Mouse (Mus musculus): ENCODE measurements at regions not wholly inside any gene's neighbourhood (a gene's known extent, or its start where the extent isn't known, plus 50 kb on each side); places are given as distances from the start of the nearest gene placed in this dataset.

DNA sequence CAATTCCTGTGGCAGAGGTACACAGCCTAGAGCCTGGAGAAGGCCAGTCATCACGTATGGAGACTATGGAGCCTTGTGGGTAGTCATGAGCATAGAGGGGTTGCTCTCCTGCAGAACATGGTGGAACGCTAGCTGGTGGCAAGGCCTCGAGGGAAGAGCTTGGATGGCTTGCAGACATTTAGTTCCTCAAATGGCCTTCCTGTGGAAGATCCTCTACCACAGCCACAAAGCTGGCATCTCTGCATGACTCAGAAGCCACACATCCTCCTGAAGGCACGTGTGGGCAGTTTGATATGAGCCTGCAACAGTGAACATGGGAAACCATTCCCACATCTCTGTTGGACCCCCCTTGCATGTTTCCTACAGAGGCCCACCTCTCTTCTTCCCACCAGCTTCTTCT, 547.9 kb upstream of the Lrrc6 start:
- H3K36me3 ChIP-seq = no peaks in the 10 kb centered on the region
- no peak for ATAC-seq (ENCODE audit: insufficient read depth, low FRiP score, low read depth)
- H3K27me3 ChIP-seq (replicated peaks) = no peaks in the 10 kb centered on the region
- H3K9me3 ChIP-seq = no peaks in the 10 kb centered on the region
- 80% methylated on average over 4 of the region's 4 CpGs for WGBS
- no peak overlapping the region for H3K27ac ChIP-seq
- H3K4me2 ChIP-seq = no peak overlapping the region
- no peak overlapping the region for H3K4me3 ChIP-seq (replicated peaks)
- peaks cover 15% of the 10 kb centered on the region for H3K4me1 ChIP-seq
- H3K9ac ChIP-seq = no peak overlapping the region

GRCm38 (mm10) chr15:67048148-67048547, 547.4 kb upstream of the Lrrc6 start:
- no peak overlapping the region for H3K4me3 ChIP-seq (replicated peaks)
- no peak overlapping the region for H3K4me2 ChIP-seq
- ATAC-seq (ENCODE audit: insufficient read depth, low FRiP score, low read depth) = no peak
- H3K36me3 ChIP-seq = no peaks in the 10 kb centered on the region
- H3K4me1 ChIP-seq = peaks cover 15% of the 10 kb centered on the region
- 94% methylated on average over 5 of the region's 5 CpGs for WGBS
- no peak overlapping the region for H3K27ac ChIP-seq
- H3K9ac ChIP-seq = no peak overlapping the region
- H3K27me3 ChIP-seq (replicated peaks) = no peaks in the 10 kb centered on the region
- H3K9me3 ChIP-seq = no peaks in the 10 kb centered on the region

GRCm38 (mm10) chr15:67045920-67046804, 545.5 kb upstream of the Lrrc6 start:
- Histone ChIP-seq H3K4me3 (replicated peaks) (no peak overlapping the region), H3K4me1 (peaks cover 15% of the 10 kb centered on the region), H3K4me2 (no peak overlapping the region), H3K36me3 (no peaks in the 10 kb centered on the region), H3K27ac (peak overlapping the region; percentile 48; the same call in 1 of the 2 replicates), H3K9me3 (no peaks in the 10 kb centered on the region), H3K9ac (no peak overlapping the region), H3K27me3 (replicated peaks) (no peaks in the 10 kb centered on the region)
- 62% methylated on average over 12 of the region's 12 CpGs for WGBS
- no peak for ATAC-seq (ENCODE audit: insufficient read depth, low FRiP score, low read depth)

DNA sequence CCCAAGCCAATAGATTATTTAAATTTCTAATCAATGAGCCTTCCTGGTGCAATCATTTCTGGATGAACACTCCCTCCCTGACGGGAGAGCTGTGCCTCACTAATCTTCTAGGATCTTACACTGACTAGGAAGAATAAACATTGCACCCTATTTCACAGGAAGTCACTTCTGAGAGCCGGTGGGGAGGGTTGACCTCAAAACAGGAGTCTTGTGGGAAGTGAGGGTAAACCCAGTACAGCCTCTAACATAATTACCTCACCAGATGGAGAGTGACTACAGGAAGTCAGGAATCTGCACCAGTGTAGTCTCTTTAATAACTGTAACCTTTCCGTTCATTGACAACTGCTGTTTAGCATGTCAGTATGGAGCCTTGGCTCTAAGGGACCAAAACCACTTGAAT, 544.6 kb upstream of the Lrrc6 start:
- Histone ChIP-seq H3K4me2 (no peak overlapping the region), H3K36me3 (no peaks in the 10 kb centered on the region), H3K4me1 (peaks cover 17% of the 10 kb centered on the region), H3K4me3 (replicated peaks) (no peak overlapping the region), H3K9ac (no peak overlapping the region), H3K9me3 (no peaks in the 10 kb centered on the region), H3K27ac (peak overlapping the region; percentile 48; the same call in 1 of the 2 replicates), H3K27me3 (replicated peaks) (no peaks in the 10 kb centered on the region)
- ATAC-seq (ENCODE audit: insufficient read depth, low FRiP score, low read depth) = peak; percentile 51
- 7% methylated on average over 3 of the region's 3 CpGs for WGBS

- WGBS = 81% methylated on average over 4 of the region's 4 CpGs
- no peak for ATAC-seq (ENCODE audit: insufficient read depth, low FRiP score, low read depth)
Observed at GRCm38 (mm10) chr15:67044806-67045205, 544.1 kb upstream of the Lrrc6 start.

GRCm38 (mm10) chr15:67042131-67042530, 541.4 kb upstream of the Lrrc6 start:
- Histone ChIP-seq H3K9me3 (no peaks in the 10 kb centered on the region), H3K4me2 (no peak overlapping the region), H3K4me3 (replicated peaks) (no peak overlapping the region), H3K27me3 (replicated peaks) (no peaks in the 10 kb centered on the region), H3K4me1 (peaks cover 24% of the 10 kb centered on the region), H3K27ac (no peak overlapping the region), H3K9ac (no peak overlapping the region), H3K36me3 (no peaks in the 10 kb centered on the region)
- WGBS = 83% methylated on average over 2 of the region's 2 CpGs
- ATAC-seq (ENCODE audit: insufficient read depth, low FRiP score, low read depth) = no peak

More at GRCm38 (mm10) chr15:67044806-67045205, 544.1 kb upstream of the Lrrc6 start:
- H3K4me2 ChIP-seq = no peak overlapping the region
- H3K9ac ChIP-seq = no peak overlapping the region
- 0 out of 2 replicates have a peak overlapping the region, but pooled peaks have one; percentile 48 for H3K27ac ChIP-seq
- peaks cover 21% of the 10 kb centered on the region for H3K4me1 ChIP-seq
- no peaks in the 10 kb centered on the region for H3K27me3 ChIP-seq (replicated peaks)
- H3K36me3 ChIP-seq = no peaks in the 10 kb centered on the region
- H3K9me3 ChIP-seq = no peaks in the 10 kb centered on the region
- H3K4me3 ChIP-seq (replicated peaks) = no peak overlapping the region

DNA sequence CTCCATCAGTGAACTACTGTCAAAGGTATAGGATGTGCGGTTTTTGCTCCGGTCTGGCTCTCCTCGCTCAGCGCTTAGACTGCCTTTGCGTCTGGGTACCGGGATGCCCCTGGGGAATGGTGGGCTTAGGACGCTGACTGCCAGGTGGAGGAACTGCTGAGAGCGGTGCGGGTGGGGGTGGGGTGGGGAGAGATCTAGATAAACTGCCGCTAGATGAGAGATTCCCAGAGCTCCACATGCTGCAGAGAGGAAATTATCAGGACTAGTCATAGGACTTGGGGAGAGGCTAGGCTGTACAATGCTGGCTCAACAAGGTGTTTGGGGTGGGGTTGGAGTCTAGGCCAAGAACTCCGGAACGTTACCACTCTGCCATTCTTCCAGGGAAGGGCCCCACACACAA, 539.5 kb upstream of the Lrrc6 start:
- WGBS = 30% methylated on average over 12 of the region's 12 CpGs
- Histone ChIP-seq H3K4me1 (peaks cover 11% of the 10 kb centered on the region), H3K4me3 (replicated peaks) (peak overlapping the region; percentile 46; the same call in 1 of the 2 replicates), H3K4me2 (peak overlapping the region; percentile 62), H3K27ac (peak overlapping the region; percentile 82), H3K9ac (no peak overlapping the region), H3K36me3 (no peaks in the 10 kb centered on the region), H3K27me3 (replicated peaks) (no peaks in the 10 kb centered on the region), H3K9me3 (no peaks in the 10 kb centered on the region)
- ATAC-seq (ENCODE audit: insufficient read depth, low FRiP score, low read depth) = 0 out of 2 replicates have a peak, but pooled peaks have one; percentile 11

DNA sequence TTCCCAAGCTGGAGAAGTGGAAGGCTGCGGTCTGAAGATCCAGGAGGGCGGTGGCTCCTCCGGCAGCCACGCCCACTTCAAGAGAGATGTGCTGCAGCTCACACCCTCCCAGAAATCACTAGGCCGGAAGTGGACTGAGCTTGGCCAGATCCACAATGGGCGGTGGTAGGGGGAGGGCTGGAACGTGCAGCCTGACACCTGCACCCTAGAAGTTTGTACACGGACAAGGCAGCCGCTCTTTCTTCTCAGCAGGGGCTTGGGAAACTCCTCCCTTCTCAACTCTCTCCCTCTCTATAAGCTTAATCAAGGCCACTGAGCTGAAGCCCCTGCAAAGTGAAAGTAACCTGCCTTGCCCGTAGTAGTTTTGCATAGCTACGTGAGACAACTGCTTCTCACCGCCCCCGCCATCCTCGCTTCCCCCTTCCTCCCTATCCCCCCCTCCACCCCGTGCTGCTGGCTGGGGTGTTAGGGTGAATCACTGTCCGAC, 538.8 kb upstream of the Lrrc6 start:
- peak; percentile 96 for ATAC-seq (ENCODE audit: insufficient read depth, low FRiP score, low read depth)
- Histone ChIP-seq H3K4me1 (peaks cover 9% of the 10 kb centered on the region), H3K36me3 (no peaks in the 10 kb centered on the region), H3K4me2 (peak overlapping the region; percentile 62), H3K27ac (peak overlapping the region; percentile 82), H3K9ac (peak overlapping the region; percentile 23; the same call in 1 of the 2 replicates), H3K9me3 (no peaks in the 10 kb centered on the region), H3K4me3 (replicated peaks) (peak overlapping the region; percentile 46), H3K27me3 (replicated peaks) (no peaks in the 10 kb centered on the region)
- under 1% methylated on average over 16 of the region's 16 CpGs for WGBS

GRCm38 (mm10) chr15:67037647-67038046, 536.9 kb upstream of the Lrrc6 start:
- no peaks in the 10 kb centered on the region for H3K9me3 ChIP-seq
- no peak overlapping the region for H3K4me3 ChIP-seq (replicated peaks)
- no peak overlapping the region for H3K9ac ChIP-seq
- no peaks in the 10 kb centered on the region for H3K27me3 ChIP-seq (replicated peaks)
- no peak for ATAC-seq (ENCODE audit: insufficient read depth, low FRiP score, low read depth)
- peaks cover 9% of the 10 kb centered on the region for H3K4me1 ChIP-seq
- H3K36me3 ChIP-seq = no peaks in the 10 kb centered on the region
- H3K27ac ChIP-seq = no peak overlapping the region
- 63% methylated on average over 4 of the region's 4 CpGs for WGBS
- H3K4me2 ChIP-seq = no peak overlapping the region

DNA sequence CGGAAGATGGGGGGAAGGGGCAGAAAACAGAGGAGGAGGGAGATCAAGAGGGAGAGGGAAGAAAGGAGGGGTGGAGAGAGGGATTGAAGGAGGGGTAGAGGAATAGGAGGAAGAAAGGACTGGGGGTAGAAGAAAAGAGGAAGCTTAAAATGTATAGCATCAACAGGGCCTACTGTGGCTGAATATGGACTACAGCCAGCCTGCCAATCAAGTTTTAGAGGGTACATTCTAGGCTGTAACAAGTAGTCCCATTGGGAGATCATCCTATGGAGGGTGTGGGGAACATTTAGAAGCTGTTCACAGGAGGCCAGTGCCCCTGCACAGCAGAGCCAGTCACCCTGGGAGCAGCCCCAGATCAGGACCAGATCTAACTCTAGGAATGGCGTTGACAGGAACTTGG, 535.6 kb upstream of the Lrrc6 start:
- WGBS = 57% methylated on average over 2 of the region's 2 CpGs
- peaks cover 9% of the 10 kb centered on the region for H3K4me1 ChIP-seq
- H3K4me2 ChIP-seq = no peak overlapping the region
- no peaks in the 10 kb centered on the region for H3K9me3 ChIP-seq
- no peak overlapping the region for H3K4me3 ChIP-seq (replicated peaks)
- no peaks in the 10 kb centered on the region for H3K27me3 ChIP-seq (replicated peaks)
- ATAC-seq (ENCODE audit: insufficient read depth, low FRiP score, low read depth) = no peak
- H3K27ac ChIP-seq = no peak overlapping the region
- no peaks in the 10 kb centered on the region for H3K36me3 ChIP-seq
- H3K9ac ChIP-seq = no peak overlapping the region

DNA sequence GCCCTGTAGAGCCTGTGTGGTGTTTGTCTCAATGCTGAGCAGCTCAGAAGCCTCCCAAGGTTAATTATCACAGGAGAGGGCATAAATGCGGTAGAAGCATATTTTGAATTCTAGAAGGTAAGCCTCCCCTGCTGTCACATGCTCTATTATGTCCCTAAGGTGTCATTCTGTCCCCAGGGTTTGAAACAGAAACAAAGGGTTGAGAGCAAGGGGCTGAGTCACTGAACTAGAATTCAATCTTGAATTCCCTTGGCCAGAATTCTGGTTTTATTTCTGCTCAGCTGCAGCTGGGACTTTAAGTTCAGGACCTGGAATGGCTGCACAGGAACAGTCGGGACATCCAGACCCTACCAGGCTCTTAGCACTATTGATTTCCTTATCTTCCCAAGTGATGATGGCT, 533.2 kb upstream of the Lrrc6 start:
- Histone ChIP-seq H3K9ac (no peak overlapping the region), H3K27ac (no peak overlapping the region), H3K4me3 (replicated peaks) (no peak overlapping the region), H3K36me3 (no peaks in the 10 kb centered on the region), H3K4me2 (no peak overlapping the region), H3K9me3 (no peaks in the 10 kb centered on the region), H3K4me1 (no peaks in the 10 kb centered on the region), H3K27me3 (replicated peaks) (no peaks in the 10 kb centered on the region)
- 57% methylated on average over 2 of the region's 2 CpGs for WGBS
- no peak for ATAC-seq (ENCODE audit: insufficient read depth, low FRiP score, low read depth)

DNA sequence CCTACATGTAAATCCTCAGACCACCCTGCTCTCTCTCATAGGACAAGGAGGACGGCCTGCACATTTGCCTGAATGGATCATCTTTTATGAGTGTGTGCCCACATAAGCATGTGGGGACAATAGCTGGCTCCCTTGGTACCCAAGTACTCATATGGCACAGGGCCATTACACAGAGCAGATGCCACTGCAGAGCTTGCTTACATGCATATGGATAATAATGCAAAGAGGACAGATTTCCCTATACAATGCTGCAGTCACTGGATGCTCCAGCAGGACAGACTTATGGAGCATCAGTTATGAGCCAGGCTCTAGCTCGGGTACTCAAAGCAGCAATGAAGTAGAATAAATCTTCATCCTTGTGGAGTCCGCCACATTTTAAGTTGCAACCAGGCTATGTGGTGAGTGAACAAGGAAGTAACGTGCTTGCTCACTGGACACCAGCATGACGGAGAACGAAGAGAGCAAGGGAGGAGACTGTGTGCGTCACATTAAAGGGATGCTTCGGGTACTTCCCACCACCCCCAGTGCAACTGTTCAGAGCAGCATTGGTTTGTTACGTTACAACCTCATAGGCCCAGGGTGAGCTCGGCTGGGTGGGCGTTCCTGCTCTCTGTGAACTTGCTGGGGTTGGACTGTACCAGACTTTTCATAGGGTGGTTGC, 531.3 kb upstream of the Lrrc6 start:
- H3K4me2 ChIP-seq = no peak overlapping the region
- no peaks in the 10 kb centered on the region for H3K4me1 ChIP-seq
- 86% methylated on average over 11 of the region's 11 CpGs for WGBS
- ATAC-seq (ENCODE audit: insufficient read depth, low FRiP score, low read depth) = no peak
- no peaks in the 10 kb centered on the region for H3K9me3 ChIP-seq
- no peaks in the 10 kb centered on the region for H3K36me3 ChIP-seq
- no peak overlapping the region for H3K9ac ChIP-seq
- H3K27ac ChIP-seq = no peak overlapping the region
- no peak overlapping the region for H3K4me3 ChIP-seq (replicated peaks)
- no peaks in the 10 kb centered on the region for H3K27me3 ChIP-seq (replicated peaks)
